Mouse (Mus musculus) brain, adult 10 weeks (tissue): ENCODE measurements around the gene Epm2aip1. TPM values are rescaled to one million over a fixed set of nuclear protein-coding genes. Genes with fewer than 3 reads are reported as not detected.

Source experiments
- polyA plus RNA-seq: library from polyadenylated mRNA; stranded (reverse); fragments of 350-450 nt; fragmentation: Illumina TruSeq; extraction: RNeasy Lipid Tissue Mini Kit (QIAGEN cat#74804); gene quantifications from one replicate; pipeline ENCODE4 v1.2.3, GENCODE M21; 2015; ENCODE audit warnings: low read depth, low replicate concordance

The Epm2aip1 gene
- polyA plus RNA-seq: 83.8 TPM

GRCm38 (mm10) chr9:111271434-111272160 lies at the start of gene Epm2aip1, which contains the start of gene Mlh1:
Gene Epm2aip1 (plus strand): TSS chr9:111271929.
Gene Mlh1 (minus strand): TSS chr9:111271791.

GRCm38 (mm10) chr9:111311031-111311842 lies 39.5 kb downstream of the Epm2aip1 start, which contains the start of gene Trank1:
Gene Trank1 (plus strand): TSS chr9:111311739.

Other genes starting within 250 kb of the Epm2aip1 start
- gene Ccrl2, start 214.4 kb upstream of the Epm2aip1 start, polyA plus RNA-seq: 2.9 TPM
- 34.5 TPM for gene Lrrfip2, start 154.3 kb upstream of the Epm2aip1 start, polyA plus RNA-seq
- 18.5 TPM for gene Mlh1, start 138 bp upstream of the Epm2aip1 start, polyA plus RNA-seq
- 188 TPM for gene Trank1, start 39.8 kb downstream of the Epm2aip1 start, polyA plus RNA-seq
- 26.2 TPM for gene Dclk3, start 167.2 kb downstream of the Epm2aip1 start, polyA plus RNA-seq